Comparison of ENCODE assay signal across 11 mouse cellular contexts in the genomic region with DNA sequence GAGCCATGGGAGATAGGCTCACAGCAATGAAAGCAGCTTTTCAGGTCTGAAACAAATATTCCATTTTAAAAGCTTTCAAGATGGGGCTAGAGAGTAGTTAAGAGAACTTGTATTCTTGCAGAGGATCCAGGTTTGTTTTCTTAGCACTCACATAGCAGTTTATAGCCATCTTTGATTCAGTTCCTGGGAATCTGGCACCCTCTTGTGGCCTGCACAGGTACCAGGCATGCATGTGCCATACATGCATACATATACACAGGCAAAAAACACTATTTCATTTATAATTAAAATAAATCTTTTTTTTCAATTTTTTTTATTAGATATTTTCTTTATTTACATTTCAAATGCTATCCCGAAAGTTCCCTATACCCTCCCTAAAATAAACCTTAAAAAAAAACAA. TPM values are rescaled to one million over a fixed set of nuclear protein-coding genes. Genes with fewer than 3 reads are reported as not detected.
DNase-seq lines count a peak whose midpoint lies in the region; ATAC-seq and TF ChIP-seq lines count a peak whose summit lies in the region.
"Had no signal": no experiment of that assay in that cellular context is flagged by ENCODE, and none has a peak within 500 bp of the region (broad histone marks: within the 10 kb centered on the region; RNA-seq: fewer than 3 reads in every experiment).

No protein-coding gene starts in this region.

- H3K9me3 ChIP-seq in heart, postnatal 0 days (replicated peaks; ENCODE audit: control insufficient read depth, low read length) = peaks cover 4% of the 10 kb centered on the region
- H3K9me3 ChIP-seq in heart, embryonic 12.5 days (replicated peaks) = 0 out of 2 replicates have a peak, but pooled peaks cover 3% of the 10 kb centered on the region
- H3K9me3 ChIP-seq: hindbrain, embryonic 15.5 days; lung, embryonic 15.5 days had no signal

- no peak for ATAC-seq in heart, postnatal 0 days (ENCODE audit: insufficient read depth, low read depth)
- ATAC-seq in heart, embryonic 12.5 days (ENCODE audit: insufficient number of reproducible peaks, low FRiP score) = no peak
- 0 out of 2 replicates have a peak, but pooled peaks have one; percentile 25 for ATAC-seq in common myeloid progenitor, adult 5-6 weeks (replicated peaks; ENCODE audit: low read depth, poor library complexity, severe bottlenecking)
- no peak; the same call in 1 of the 2 replicates for ATAC-seq in megakaryocyte, adult 5-6 weeks (ENCODE audit: poor library complexity, severe bottlenecking)

- H3K4me2 ChIP-seq in heart, postnatal 0 days (ENCODE audit: low read depth, low read length) = no peak overlapping the region
- H3K4me2 ChIP-seq in heart, embryonic 12.5 days = no peak overlapping the region
- H3K4me2 ChIP-seq: hindbrain, embryonic 15.5 days; lung, embryonic 15.5 days had no signal

- WGBS in heart, postnatal 0 days = 98% methylated on average over 1 of the region's 1 CpGs
- 96% methylated on average over 1 of the region's 1 CpGs for WGBS in heart, embryonic 12.5 days

- intact Hi-C loops in gastrocnemius, postnatal 36 days (cut with DNase I) = loop anchor here (2.0 kb wide), 1 partner anchor 18 kb away; no protein-coding TSS in a partner anchor

- H3K36me3 ChIP-seq in heart, postnatal 0 days (replicated peaks; ENCODE audit: control insufficient read depth, insufficient read depth, low read length) = peaks cover 99% of the 10 kb centered on the region
- H3K36me3 ChIP-seq in heart, embryonic 12.5 days = peaks cover 94% of the 10 kb centered on the region

- H3K9ac ChIP-seq in heart, postnatal 0 days (replicated peaks; ENCODE audit: low read depth, low read length) = no peak overlapping the region
- no peak overlapping the region for H3K9ac ChIP-seq in heart, embryonic 12.5 days
- H3K9ac ChIP-seq: hindbrain, embryonic 15.5 days; lung, embryonic 15.5 days had no signal

- peak; percentile 33 for TF ChIP-seq CTCF in heart, postnatal 0 days (IDR thresholded peaks at IDR 0.05; ENCODE audit: low read depth)

- no peak overlapping the region for H3K4me3 ChIP-seq in heart, postnatal 0 days (ENCODE audit: low read depth, low read length)
- H3K4me3 ChIP-seq in heart, embryonic 12.5 days = no peak overlapping the region
- H3K4me3 ChIP-seq: hindbrain, embryonic 15.5 days; lung, embryonic 15.5 days had no signal

- no peak for DNase-seq in heart, postnatal 0 days (ENCODE audit: low spot score)
- peak; percentile 40 for DNase-seq in thymus, postnatal 14 days
- no peak for DNase-seq in thymus, postnatal 25 days
- no peak for DNase-seq in right cerebral cortex, postnatal 14 days
- DNase-seq in gastrocnemius, postnatal 36 days = no peak
- DNase-seq: layer of hippocampus, adult 9-11 months had no signal

- no peak overlapping the region for H3K27ac ChIP-seq in heart, postnatal 0 days (ENCODE audit: low read depth)
- H3K27ac ChIP-seq in heart, embryonic 12.5 days (ENCODE audit: poor library complexity, severe bottlenecking) = no peak overlapping the region
- H3K27ac ChIP-seq: hindbrain, embryonic 15.5 days; lung, embryonic 15.5 days had no signal

- TF ChIP-seq EP300 in heart, postnatal 0 days (IDR thresholded peaks at IDR 0.05; ENCODE audit: low read depth) = no peak

- H3K27me3 ChIP-seq in heart, postnatal 0 days (ENCODE audit: control insufficient read depth, insufficient read depth, low read length) = no peaks in the 10 kb centered on the region
- H3K27me3 ChIP-seq in heart, embryonic 12.5 days (replicated peaks) = no peaks in the 10 kb centered on the region
- H3K27me3 ChIP-seq: hindbrain, embryonic 15.5 days; lung, embryonic 15.5 days had no signal

- H3K4me1 ChIP-seq in heart, postnatal 0 days (ENCODE audit: control insufficient read depth, insufficient read depth) = no peaks in the 10 kb centered on the region
- no peaks in the 10 kb centered on the region for H3K4me1 ChIP-seq in heart, embryonic 12.5 days (replicated peaks)
- H3K4me1 ChIP-seq: hindbrain, embryonic 15.5 days; lung, embryonic 15.5 days had no signal

RNA-seq across cellular contexts. Expression of a gene that starts 9.0 kb away (rescaled TPM):
- total RNA-seq in heart, postnatal 0 days (2014; rRNA removed; ENCODE audit: low replicate concordance) = 21.2 and 32.7 TPM in 2 replicates
- 19.2 and 23.1 TPM in 2 replicates for polyA plus RNA-seq in heart, postnatal 0 days (2015; fragmentation: Nextera tagmentation; extraction: Ambion mirVana)
- polyA plus RNA-seq in heart, embryonic 12.5 days (2016; fragmentation: Nextera tagmentation; extraction: Ambion mirVana) = 45.3 and 45.9 TPM in 2 replicates
- total RNA-seq in common myeloid progenitor, adult 5-6 weeks (2017) = 172 and 203 TPM in 2 replicates
- total RNA-seq in megakaryocyte, adult 5-6 weeks (2015) = 13.0 and 14.0 TPM in 2 replicates
- total RNA-seq in megakaryocyte, adult 5-6 weeks (2017) = 46.6 and 59.1 TPM in 2 replicates
- total RNA-seq in gastrocnemius, postnatal 36 days (2021) = 10 to 100 TPM; 15.7 to 22.3 TPM

RNA-seq across cellular contexts. Expression of a gene that starts 9.1 kb away (rescaled TPM):
- total RNA-seq in heart, postnatal 0 days (2014; rRNA removed; ENCODE audit: low replicate concordance) = 45.8 and 50.8 TPM in 2 replicates
- polyA plus RNA-seq in heart, postnatal 0 days (2015; fragmentation: Nextera tagmentation; extraction: Ambion mirVana) = 208 and 210 TPM in 2 replicates
- polyA plus RNA-seq in heart, embryonic 12.5 days (2016; fragmentation: Nextera tagmentation; extraction: Ambion mirVana) = 247 and 253 TPM in 2 replicates
- total RNA-seq in common myeloid progenitor, adult 5-6 weeks (2017) = 102 and 109 TPM in 2 replicates
- 34.4 and 41.0 TPM in 2 replicates for total RNA-seq in megakaryocyte, adult 5-6 weeks (2015)
- total RNA-seq in megakaryocyte, adult 5-6 weeks (2017) = 52.7 and 63.9 TPM in 2 replicates
- total RNA-seq in gastrocnemius, postnatal 36 days (2021) = 100 to 1,000 TPM; 122 to 134 TPM

RNA-seq across cellular contexts. Expression of a gene that starts 25.9 kb away (rescaled TPM):
- 32.9 and 43.0 TPM in 2 replicates for total RNA-seq in heart, postnatal 0 days (2014; rRNA removed; ENCODE audit: low replicate concordance)
- 10.5 and 10.7 TPM in 2 replicates for polyA plus RNA-seq in heart, postnatal 0 days (2015; fragmentation: Nextera tagmentation; extraction: Ambion mirVana)
- polyA plus RNA-seq in heart, embryonic 12.5 days (2016; fragmentation: Nextera tagmentation; extraction: Ambion mirVana) = 24.6 and 25.3 TPM in 2 replicates
- total RNA-seq in common myeloid progenitor, adult 5-6 weeks (2017) = 211 and 253 TPM in 2 replicates
- 56.0 and 66.2 TPM in 2 replicates for total RNA-seq in megakaryocyte, adult 5-6 weeks (2015)
- 253 and 270 TPM in 2 replicates for total RNA-seq in megakaryocyte, adult 5-6 weeks (2017)
- 10 to 100 TPM; 12.6 to 14.4 TPM for total RNA-seq in gastrocnemius, postnatal 36 days (2021)

RNA-seq across cellular contexts. Expression of a gene that starts 29.6 kb away (rescaled TPM):
- not detected in 2 replicates for total RNA-seq in heart, postnatal 0 days (2014; rRNA removed; ENCODE audit: low replicate concordance)
- polyA plus RNA-seq in heart, postnatal 0 days (2015; fragmentation: Nextera tagmentation; extraction: Ambion mirVana) = 0.04 TPM in 1 of 2 replicates, not detected in the other
- polyA plus RNA-seq in heart, embryonic 12.5 days (2016; fragmentation: Nextera tagmentation; extraction: Ambion mirVana) = 0.05 and 0.06 TPM in 2 replicates
- 3.1 and 3.3 TPM in 2 replicates for total RNA-seq in common myeloid progenitor, adult 5-6 weeks (2017)
- 0.09 and 0.14 TPM in 2 replicates for total RNA-seq in megakaryocyte, adult 5-6 weeks (2015)
- 0.04 and 0.08 TPM in 2 replicates for total RNA-seq in megakaryocyte, adult 5-6 weeks (2017)
- total RNA-seq in gastrocnemius, postnatal 36 days (2021) = under 1 TPM; 0.08 to 0.12 TPM

RNA-seq across cellular contexts. Expression of a gene that starts 30.1 kb away (rescaled TPM):
- 15.8 and 17.8 TPM in 2 replicates for total RNA-seq in heart, postnatal 0 days (2014; rRNA removed; ENCODE audit: low replicate concordance)
- 25.5 and 29.2 TPM in 2 replicates for polyA plus RNA-seq in heart, postnatal 0 days (2015; fragmentation: Nextera tagmentation; extraction: Ambion mirVana)
- 59.1 and 60.7 TPM in 2 replicates for polyA plus RNA-seq in heart, embryonic 12.5 days (2016; fragmentation: Nextera tagmentation; extraction: Ambion mirVana)
- 86.2 and 103 TPM in 2 replicates for total RNA-seq in common myeloid progenitor, adult 5-6 weeks (2017)
- 28.6 and 30.3 TPM in 2 replicates for total RNA-seq in megakaryocyte, adult 5-6 weeks (2015)
- total RNA-seq in megakaryocyte, adult 5-6 weeks (2017) = 51.7 and 62.6 TPM in 2 replicates
- total RNA-seq in gastrocnemius, postnatal 36 days (2021) = 10 to 100 TPM; 19.1 to 22.2 TPM
